Mouse (Mus musculus): ENCODE data around the gene Elof1. TPM values are rescaled to one million over a fixed set of nuclear protein-coding genes. Genes with fewer than 3 reads are reported as not detected.
A peak's percentile ranks its signal among the peaks of the same experiment; 100 is the strongest.

Elof1 gene
- total and polyA plus RNA-seq, 3 experiments: 66.7 to 98.4 (median 88.3) TPM

DNA sequence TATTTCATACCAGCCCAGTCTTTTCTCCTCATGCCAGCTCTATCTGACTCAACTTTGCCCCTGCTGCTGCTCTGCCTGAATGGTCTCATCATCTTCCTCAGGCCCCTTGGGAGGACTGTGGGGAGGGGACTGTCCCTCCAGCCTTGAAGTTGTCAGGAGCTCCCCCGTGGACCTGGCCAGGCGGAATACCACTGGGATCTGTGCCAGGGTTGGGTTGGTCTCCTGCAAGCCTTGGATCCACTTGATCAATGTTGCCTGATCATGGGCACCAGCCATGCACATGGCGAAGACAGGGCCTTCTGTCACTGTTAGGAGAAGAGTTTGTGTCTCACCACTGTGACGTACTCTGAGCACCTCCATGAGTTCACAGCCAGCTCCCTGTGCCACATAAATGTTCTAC lies 44.7 kb downstream of the Elof1 start:
- Histone ChIP-seq H3K4me1 (ENCODE audit: insufficient read depth, low read depth, low read length) (peaks cover 29% of the 10 kb centered on the region), H3K36me3 (replicated peaks) (peaks cover 82% of the 10 kb centered on the region), H3K27me3 (ENCODE audit: insufficient read depth, low read length) (no peaks in the 10 kb centered on the region), H3K9me3 (replicated peaks) (no peaks in the 10 kb centered on the region), H3K4me3 (ENCODE audit: low read depth, low read length) (no peak overlapping the region; the same call in 1 of the 2 replicates)
- TF ChIP-seq CTCF (IDR thresholded peaks at IDR 0.05; ENCODE audit: low read depth, low read length) (no peak), POLR2AphosphoS5 (IDR thresholded peaks at IDR 0.05; ENCODE audit: insufficient replicate concordance, low read depth, low read length) (no peak), TAL1 (conservative IDR thresholded peaks at IDR 0.05; ENCODE audit: low read depth, low read length) (no peak), GATA1 (IDR thresholded peaks at IDR 0.05; ENCODE audit: borderline replicate concordance, low read length) (no peak), GATA2 (IDR thresholded peaks at IDR 0.05; ENCODE audit: borderline replicate concordance, low read depth, low read length) (no peak)
- DNase-seq (ENCODE audit: low spot score) (no peak), ATAC-seq (ENCODE audit: extremely low read depth, insufficient number of reproducible peaks, low FRiP score, poor library complexity, severe bottlenecking) (no peak)

DNA sequence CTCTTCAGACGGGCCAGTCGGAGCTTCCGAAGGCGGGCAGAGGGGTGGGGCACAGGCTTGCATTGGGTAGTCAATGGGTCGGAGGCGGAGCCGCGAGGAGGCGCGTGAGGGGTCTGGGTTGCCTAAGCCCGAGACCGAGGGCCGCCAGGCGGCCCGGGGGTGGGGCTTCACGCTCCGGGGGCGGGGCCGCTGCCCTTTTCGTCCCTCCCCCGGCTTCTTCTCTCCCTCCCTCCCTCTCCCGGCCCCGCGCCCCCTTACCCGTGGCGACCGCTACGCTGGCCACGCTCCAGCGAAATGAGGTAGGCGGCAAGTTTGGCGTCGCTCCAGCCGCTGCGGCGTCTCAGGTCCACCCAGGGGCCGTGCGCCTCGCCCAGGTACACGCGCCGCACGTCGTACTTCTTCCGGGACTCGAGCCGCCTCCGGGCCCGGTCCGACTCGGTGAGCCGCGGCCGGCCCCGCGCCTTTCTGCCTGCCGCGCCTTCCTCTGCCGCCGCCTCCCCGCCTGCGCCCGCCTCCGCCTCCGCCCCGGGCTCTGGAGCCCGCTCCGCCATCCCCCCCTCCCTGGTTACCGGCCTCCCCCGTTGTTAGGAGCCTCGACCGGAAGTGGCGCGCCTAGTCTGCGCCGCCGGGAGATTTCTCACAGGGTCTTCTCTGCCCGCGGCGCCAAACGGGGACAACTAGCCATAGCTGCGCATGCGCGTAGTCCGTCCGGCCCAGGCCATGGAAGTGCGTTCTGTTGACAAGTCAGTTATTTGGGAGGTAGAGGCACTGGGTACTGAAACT lies 46.0 kb downstream of the Elof1 start, which contains the start of the genes Gm49318 and Zfp653:
Gene Gm49318 (minus strand): TSS at position 469 of the 783 bp plus-strand sequence.
Gene Zfp653 (minus strand): TSS at position 586 of the 783 bp plus-strand sequence.
- peaks cover 82% of the 10 kb centered on the region for H3K36me3 ChIP-seq (replicated peaks)
- H3K4me3 ChIP-seq (ENCODE audit: low read depth, low read length): peak within 1 kb of the TSS; percentile 87
- H3K27me3 ChIP-seq (ENCODE audit: insufficient read depth, low read length): no peaks in the 10 kb centered on the region
- peak; percentile 97 for DNase-seq (ENCODE audit: low spot score)
- H3K9me3 ChIP-seq (replicated peaks): no peaks in the 10 kb centered on the region
- peak; percentile 94 for ATAC-seq (ENCODE audit: extremely low read depth, insufficient number of reproducible peaks, low FRiP score, poor library complexity, severe bottlenecking)
- H3K4me1 ChIP-seq (ENCODE audit: insufficient read depth, low read depth, low read length): peaks cover 29% of the 10 kb centered on the region
- TF ChIP-seq GATA1 (IDR thresholded peaks at IDR 0.05; ENCODE audit: borderline replicate concordance, low read length): no peak
- no peak for TF ChIP-seq POLR2AphosphoS5 (IDR thresholded peaks at IDR 0.05; ENCODE audit: insufficient replicate concordance, low read depth, low read length)
- TF ChIP-seq CTCF (IDR thresholded peaks at IDR 0.05; ENCODE audit: low read depth, low read length): no peak
- TF ChIP-seq TAL1 (conservative IDR thresholded peaks at IDR 0.05; ENCODE audit: low read depth, low read length): no peak
- TF ChIP-seq GATA2 (IDR thresholded peaks at IDR 0.05; ENCODE audit: borderline replicate concordance, low read depth, low read length): no peak

DNA sequence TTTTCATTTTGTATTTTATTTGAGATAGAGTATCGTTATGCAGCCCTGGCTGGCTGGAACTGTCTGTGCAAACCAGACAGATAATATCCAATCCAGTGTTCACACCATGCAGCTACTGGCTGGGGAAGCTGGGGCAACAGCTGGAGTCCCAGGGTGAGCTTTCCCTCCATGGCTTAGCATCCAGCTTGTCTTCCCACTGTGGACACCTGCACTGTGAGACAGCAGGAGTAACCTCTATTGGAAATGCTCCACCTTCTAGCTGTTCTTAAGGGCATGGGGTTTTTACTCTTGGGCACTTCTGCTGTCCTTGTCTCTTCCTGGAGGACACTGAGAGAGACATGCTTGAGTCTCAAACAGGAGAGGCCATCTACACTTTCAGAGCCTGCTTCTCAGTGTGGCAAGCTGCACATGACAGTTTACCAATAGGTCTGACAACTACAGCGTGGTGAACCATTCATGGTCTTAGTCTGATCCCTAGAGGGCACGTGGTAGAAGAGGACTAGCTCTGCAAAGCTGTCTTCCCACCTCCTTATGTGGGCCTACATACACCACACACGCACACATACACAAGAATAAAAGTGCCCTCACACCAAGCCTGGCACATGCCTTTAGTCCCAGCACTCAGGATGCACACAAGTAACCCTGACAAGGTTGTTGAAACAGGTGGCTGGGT lies 47.0 kb downstream of the Elof1 start:
- H3K36me3 ChIP-seq (replicated peaks): peaks cover 85% of the 10 kb centered on the region
- TF ChIP-seq CTCF (IDR thresholded peaks at IDR 0.05; ENCODE audit: low read depth, low read length) (no peak), GATA2 (IDR thresholded peaks at IDR 0.05; ENCODE audit: borderline replicate concordance, low read depth, low read length) (no peak)
- no peak for DNase-seq (ENCODE audit: low spot score)
- peaks cover 29% of the 10 kb centered on the region for H3K4me1 ChIP-seq (ENCODE audit: insufficient read depth, low read depth, low read length)
- no peak for ATAC-seq (ENCODE audit: extremely low read depth, insufficient number of reproducible peaks, low FRiP score, poor library complexity, severe bottlenecking)
- no peaks in the 10 kb centered on the region for H3K27me3 ChIP-seq (ENCODE audit: insufficient read depth, low read length)
- H3K9me3 ChIP-seq (replicated peaks): no peaks in the 10 kb centered on the region
- peak overlapping the region; percentile 87 for H3K4me3 ChIP-seq (ENCODE audit: low read depth, low read length)

DNA sequence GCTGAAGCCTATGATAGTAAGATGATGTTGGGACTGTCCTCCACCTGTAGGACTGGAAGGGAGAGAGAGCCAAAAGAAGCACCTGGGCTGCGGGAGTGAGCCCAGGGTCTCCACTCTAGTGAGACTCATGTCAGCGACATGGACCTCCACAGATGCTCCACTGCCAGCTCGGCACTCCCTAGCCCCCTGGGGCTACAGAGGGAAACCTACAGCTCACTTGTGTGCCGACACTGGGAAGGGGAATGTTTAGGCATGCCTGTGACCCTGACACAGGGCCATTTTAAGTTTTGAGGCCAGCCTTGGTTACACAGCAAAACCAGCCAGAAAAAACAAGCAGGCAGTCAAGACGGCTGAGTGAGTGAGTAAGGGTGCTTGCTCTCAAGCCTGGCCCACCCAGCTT lies 49.8 kb downstream of the Elof1 start:
- TF ChIP-seq CTCF (IDR thresholded peaks at IDR 0.05; ENCODE audit: low read depth, low read length): no peak
- no peak for TF ChIP-seq POLR2AphosphoS5 (IDR thresholded peaks at IDR 0.05; ENCODE audit: insufficient replicate concordance, low read depth, low read length)
- no peak for TF ChIP-seq GATA2 (IDR thresholded peaks at IDR 0.05; ENCODE audit: borderline replicate concordance, low read depth, low read length)
- no peak for TF ChIP-seq GATA1 (IDR thresholded peaks at IDR 0.05; ENCODE audit: borderline replicate concordance, low read length)
- no peak for TF ChIP-seq TAL1 (conservative IDR thresholded peaks at IDR 0.05; ENCODE audit: low read depth, low read length)
- H3K4me3 ChIP-seq (ENCODE audit: low read depth, low read length): no peak overlapping the region
- H3K4me1 ChIP-seq (ENCODE audit: insufficient read depth, low read depth, low read length): peaks cover 21% of the 10 kb centered on the region
- DNase-seq (ENCODE audit: low spot score) (no peak), ATAC-seq (ENCODE audit: extremely low read depth, insufficient number of reproducible peaks, low FRiP score, poor library complexity, severe bottlenecking) (no peak)
- H3K9me3 ChIP-seq (replicated peaks): no peaks in the 10 kb centered on the region
- H3K36me3 ChIP-seq (replicated peaks): peaks cover 85% of the 10 kb centered on the region
- H3K27me3 ChIP-seq (ENCODE audit: insufficient read depth, low read length): no peaks in the 10 kb centered on the region

DNA sequence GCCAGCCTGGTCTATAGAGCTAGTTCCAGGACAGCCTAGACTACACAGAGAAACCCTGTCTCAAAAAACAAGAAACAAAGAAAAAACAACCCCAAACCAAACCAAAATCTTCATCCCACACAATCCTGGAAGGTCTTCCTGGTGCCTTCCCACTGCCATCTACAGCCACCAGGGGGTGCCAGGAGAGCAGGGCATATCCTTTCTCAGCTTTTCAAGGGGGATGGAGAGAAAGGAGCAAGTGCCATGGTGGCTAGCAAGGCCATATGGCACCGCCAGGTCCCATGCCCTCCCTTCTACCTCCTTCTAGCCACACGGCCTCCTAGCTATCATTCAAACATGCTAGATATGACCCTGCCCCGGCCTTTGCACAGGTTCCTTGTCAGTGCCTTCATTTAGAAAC lies 50.5 kb downstream of the Elof1 start:
- no peaks in the 10 kb centered on the region for H3K27me3 ChIP-seq (ENCODE audit: insufficient read depth, low read length)
- peaks cover 17% of the 10 kb centered on the region for H3K4me1 ChIP-seq (ENCODE audit: insufficient read depth, low read depth, low read length)
- H3K36me3 ChIP-seq (replicated peaks): peaks cover 89% of the 10 kb centered on the region
- peak; percentile 32 for DNase-seq (ENCODE audit: low spot score)
- no peak overlapping the region for H3K4me3 ChIP-seq (ENCODE audit: low read depth, low read length)
- TF ChIP-seq GATA2 (IDR thresholded peaks at IDR 0.05; ENCODE audit: borderline replicate concordance, low read depth, low read length): no peak
- peak; percentile 59 for TF ChIP-seq CTCF (IDR thresholded peaks at IDR 0.05; ENCODE audit: low read depth, low read length)
- no peak for ATAC-seq (ENCODE audit: extremely low read depth, insufficient number of reproducible peaks, low FRiP score, poor library complexity, severe bottlenecking)
- no peaks in the 10 kb centered on the region for H3K9me3 ChIP-seq (replicated peaks)

DNA sequence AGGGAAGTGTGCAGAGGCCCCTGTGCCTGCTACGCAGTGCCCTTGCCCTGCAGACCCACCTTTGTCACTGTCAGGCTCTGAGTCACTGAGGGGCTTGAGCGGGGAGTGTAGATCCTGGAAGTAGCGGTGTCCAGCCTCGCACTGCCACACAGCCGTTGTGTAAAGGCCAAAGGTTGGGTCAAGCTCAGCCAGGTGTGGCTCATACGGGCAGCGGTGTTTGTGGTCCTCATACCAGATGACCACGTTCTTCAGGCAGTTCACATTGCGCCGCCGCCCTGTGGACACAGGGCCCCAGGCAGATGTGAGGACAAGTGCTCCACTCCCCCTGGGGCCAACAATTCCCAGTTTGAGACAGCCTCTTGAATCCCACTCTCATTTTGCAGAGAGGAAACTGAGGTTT lies 51.3 kb downstream of the Elof1 start:
- Histone ChIP-seq H3K36me3 (replicated peaks) (peaks cover 96% of the 10 kb centered on the region), H3K27me3 (ENCODE audit: insufficient read depth, low read length) (no peaks in the 10 kb centered on the region), H3K4me1 (ENCODE audit: insufficient read depth, low read depth, low read length) (peaks cover 17% of the 10 kb centered on the region), H3K4me3 (ENCODE audit: low read depth, low read length) (no peak overlapping the region), H3K9me3 (replicated peaks) (no peaks in the 10 kb centered on the region)
- no peak for ATAC-seq (ENCODE audit: extremely low read depth, insufficient number of reproducible peaks, low FRiP score, poor library complexity, severe bottlenecking)
- DNase-seq (ENCODE audit: low spot score): no peak
- no peak for TF ChIP-seq TAL1 (conservative IDR thresholded peaks at IDR 0.05; ENCODE audit: low read depth, low read length)
- no peak for TF ChIP-seq POLR2AphosphoS5 (IDR thresholded peaks at IDR 0.05; ENCODE audit: insufficient replicate concordance, low read depth, low read length)
- no peak for TF ChIP-seq GATA1 (IDR thresholded peaks at IDR 0.05; ENCODE audit: borderline replicate concordance, low read length)
- no peak for TF ChIP-seq GATA2 (IDR thresholded peaks at IDR 0.05; ENCODE audit: borderline replicate concordance, low read depth, low read length)
- TF ChIP-seq CTCF (IDR thresholded peaks at IDR 0.05; ENCODE audit: low read depth, low read length): no peak

Data from G1E (cell line).